Mouse (Mus musculus): ENCODE data around the gene Rap1gap.

The Rap1gap gene

DNA sequence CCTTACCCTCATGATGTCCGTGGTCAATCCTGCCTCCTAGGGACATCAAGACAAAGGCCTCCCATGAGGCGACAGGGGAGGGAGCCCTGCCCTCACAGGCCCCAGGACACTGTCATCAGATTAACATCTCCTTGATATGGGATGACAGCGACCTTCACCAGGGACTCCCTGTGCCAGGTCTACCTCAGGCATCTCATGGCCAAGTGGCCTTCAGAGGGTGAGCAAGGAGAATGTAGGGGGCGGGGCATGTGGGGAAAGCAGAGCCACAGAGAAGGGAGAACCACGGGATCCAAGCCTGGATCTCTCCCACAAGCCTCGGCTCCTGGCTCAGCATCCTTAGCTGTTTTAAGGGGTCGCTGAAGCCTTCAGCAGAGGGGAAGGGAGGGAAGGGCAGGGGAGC, 79.3 kb downstream of the Rap1gap start:
- in situ Hi-C loops (cut with MboI, MseI) = no loop called here

- in situ Hi-C loops (cut with MboI, MseI) = no loop called here
These were observed 80.0 kb downstream of the Rap1gap start for GRCm38 (mm10) chr4:137744433-137744918.

DNA sequence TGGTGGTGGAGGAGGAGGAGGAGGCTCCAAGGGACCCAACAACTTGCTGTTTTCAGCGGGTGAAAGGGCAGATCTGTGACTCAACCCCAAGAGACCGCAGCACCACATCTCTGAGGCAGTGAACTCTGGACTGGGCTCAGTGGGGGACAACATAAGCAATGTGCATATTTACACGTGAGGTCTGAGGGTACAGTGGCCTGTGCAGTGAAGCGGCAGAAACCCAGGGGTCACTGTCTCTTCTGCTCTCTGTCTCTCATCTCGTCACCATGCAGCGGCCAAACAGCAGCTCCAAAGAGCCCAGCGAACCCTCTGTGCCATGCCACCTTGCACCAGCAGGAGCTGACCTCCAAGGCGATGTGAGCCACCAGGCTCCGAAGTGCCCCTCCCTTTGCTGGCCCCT, 82.6 kb downstream of the Rap1gap start:
- in situ Hi-C loops (cut with MboI, MseI) = no loop called here

DNA sequence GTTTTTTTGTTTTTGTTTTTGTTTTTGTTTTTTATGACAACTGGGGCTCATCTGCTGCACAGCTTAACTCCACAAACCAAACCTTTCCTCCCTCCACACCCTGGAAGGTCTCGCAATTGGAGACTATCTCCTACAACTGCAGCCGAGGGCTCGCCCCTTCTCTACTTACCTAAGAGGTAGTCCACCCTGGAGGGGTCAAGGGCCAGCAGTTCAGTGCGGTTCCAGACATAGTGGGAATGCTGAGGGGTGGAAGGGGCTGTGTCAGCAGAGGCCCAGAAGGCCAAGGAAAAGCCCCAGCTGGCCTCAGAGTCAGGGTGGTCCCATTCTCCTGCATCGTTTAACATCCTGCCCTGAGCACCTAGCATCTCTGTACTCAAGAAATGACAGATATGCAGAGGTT, 83.1 kb downstream of the Rap1gap start:
- in situ Hi-C loops (cut with MboI, MseI) = no loop called here

- in situ Hi-C loops (cut with MboI, MseI) = no loop called here
These were observed 84.2 kb downstream of the Rap1gap start for GRCm38 (mm10) chr4:137748726-137749125.

DNA sequence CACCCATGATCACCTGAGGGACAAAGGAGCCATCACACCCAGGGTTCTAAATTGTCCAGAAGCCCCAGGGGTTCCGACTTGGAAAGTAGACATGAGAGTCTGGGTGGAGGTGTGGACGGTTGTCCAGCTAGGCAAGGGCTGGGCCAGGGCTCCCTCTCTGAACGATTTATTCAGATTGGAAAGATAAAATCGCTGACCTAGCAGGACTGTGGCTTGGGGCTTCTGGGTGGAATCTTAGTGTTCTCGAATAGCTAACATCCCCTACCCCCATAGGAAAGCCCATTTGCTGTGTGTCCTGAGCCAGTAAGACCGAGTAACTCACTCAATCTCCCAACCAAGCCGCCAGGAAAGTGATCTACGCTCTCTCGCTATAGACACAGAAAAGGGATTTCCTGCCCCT, 85.2 kb downstream of the Rap1gap start:
- in situ Hi-C loops (cut with MboI, MseI) = no loop called here

- in situ Hi-C loops (cut with MboI, MseI) = no loop called here
These were observed 85.6 kb downstream of the Rap1gap start for GRCm38 (mm10) chr4:137750121-137750520.

DNA sequence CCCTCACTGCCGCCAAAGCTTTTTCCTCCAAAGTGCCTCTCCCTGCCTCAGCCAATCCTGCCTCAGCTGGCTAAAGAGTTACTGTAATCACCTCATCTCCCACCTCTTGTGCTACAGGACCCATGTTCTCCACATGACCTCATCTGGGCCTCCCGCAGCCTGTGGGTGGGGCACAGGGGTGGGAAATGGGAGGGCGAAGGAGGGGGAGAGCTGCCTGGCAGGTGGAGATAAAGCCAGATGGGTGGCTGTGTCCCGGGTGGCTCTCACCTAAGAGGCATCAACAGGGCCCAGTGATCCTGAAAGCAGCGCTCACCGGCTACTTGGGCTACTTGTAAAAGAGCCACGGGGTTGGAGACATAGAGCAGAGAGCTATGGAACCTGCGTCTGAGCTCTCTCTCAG, 86.8 kb downstream of the Rap1gap start:
- in situ Hi-C loops (cut with MboI, MseI) = no loop called here

DNA sequence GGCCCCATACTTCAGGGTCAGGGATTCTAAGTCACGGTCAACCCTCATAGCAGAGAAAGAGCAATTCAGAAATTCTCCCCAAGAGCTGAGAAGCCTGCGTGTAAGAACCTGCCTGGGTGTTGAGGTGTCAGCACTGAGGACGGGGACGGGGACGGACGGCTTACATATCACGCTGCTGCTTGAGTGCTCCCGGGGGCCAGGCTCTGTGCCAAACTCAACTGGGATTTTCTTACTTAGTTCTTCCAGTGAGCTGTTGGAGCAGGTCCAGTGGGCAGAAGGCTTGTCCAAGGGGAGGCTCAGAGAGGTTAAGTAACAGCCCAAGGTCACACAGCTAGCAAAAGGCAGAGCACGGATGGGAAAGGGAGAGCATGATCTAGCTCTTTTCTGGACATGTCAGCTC, 87.2 kb downstream of the Rap1gap start:
- in situ Hi-C loops (cut with MboI, MseI) = no loop called here

- in situ Hi-C loops (cut with MboI, MseI) = no loop called here
These were observed 87.9 kb downstream of the Rap1gap start for GRCm38 (mm10) chr4:137752471-137752870.

GRCm38 (mm10) chr4:137753199-137753598, 88.7 kb downstream of the Rap1gap start:
- in situ Hi-C loops (cut with MboI, MseI) = no loop called here

DNA sequence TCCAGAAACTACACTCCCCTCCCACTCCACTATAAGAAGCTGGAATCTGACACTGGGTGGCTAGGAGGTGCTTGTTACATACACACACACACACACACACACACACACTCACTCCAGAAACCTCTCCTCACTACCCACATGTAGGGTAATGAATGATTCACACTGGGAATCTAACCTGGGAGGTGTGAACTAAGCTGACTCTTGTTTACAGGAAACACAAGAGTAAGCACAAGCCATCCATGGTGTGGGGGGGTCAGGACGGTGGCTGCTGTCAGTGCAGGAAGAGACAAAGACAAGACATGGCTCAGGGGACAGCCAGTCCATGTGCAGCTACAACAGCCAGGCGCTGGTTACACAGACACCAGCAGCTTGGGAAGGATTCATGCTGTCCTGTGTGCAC, 89.9 kb downstream of the Rap1gap start:
- in situ Hi-C loops (cut with MboI, MseI) = no loop called here

GRCm38 (mm10) chr4:137762886-137763285, 98.4 kb downstream of the Rap1gap start:
- in situ Hi-C loops (cut with MboI, MseI) = no loop called here

DNA sequence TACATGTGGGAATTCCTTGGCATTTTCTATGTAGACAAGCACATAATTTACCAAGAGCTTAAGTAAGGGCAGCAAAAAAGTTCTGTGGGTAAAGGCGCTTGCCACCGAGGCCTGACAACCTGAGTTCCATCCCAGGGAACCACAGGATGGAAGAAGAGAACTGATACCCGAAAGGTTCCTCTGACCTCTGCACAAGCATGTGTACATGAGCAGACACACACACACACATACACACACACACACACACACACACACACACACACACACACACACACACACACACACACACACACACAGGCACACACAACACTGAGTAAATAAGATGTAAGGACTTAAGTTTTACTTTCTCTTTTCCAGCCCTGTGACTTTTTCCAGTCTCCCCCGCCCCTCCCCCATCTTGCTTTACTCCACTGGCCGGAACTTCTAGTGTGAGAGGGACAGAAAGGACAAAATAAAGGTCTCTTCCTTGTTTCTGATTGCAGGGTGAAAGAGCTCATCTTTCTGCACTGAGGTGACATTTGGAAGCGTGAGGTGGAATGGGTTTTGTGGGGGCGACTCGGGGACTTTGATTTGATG, 99.5 kb downstream of the Rap1gap start:
- in situ Hi-C loops (cut with MboI, MseI) = no loop called here

DNA sequence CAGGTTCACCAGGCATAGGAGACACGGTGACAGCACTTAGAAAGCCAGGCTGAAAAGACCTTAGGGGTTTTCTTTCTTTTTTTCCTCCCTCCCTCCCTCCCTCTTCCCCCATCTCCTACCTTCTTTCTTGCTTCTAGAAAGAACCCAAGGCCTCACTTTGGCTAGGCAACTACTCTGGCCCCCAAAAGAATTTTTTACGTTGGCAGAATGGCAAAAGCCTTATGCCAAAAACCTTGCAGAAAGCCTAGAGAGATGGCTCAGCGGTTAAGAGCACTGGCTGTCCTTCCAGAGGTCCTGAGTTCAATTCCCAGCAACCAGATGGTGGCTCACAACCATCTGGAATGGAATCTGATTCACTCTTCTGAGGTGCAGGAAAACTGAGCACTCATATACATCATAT, 100.1 kb downstream of the Rap1gap start:
- in situ Hi-C loops (cut with MboI, MseI) = no loop called here

DNA sequence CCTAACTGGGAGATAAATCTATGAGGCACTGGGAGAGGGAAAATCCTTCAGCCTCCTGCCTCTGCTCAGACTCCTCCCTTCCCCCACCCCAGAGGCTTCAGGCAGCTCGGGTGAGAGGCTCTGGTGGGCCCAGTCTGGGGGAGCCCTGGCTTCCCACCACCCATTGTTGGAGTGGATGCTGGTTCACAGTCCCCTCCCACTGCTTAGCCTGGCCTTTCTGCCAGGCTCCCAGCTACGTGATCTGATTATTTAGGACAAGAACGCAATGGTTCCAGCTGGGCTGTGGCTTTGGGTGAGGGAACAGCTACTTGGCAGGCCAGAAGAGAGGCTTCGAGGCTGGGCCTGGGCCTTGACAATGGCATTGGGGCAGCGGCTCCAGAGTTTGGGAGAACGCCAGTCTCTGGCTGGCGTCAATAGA, 101.0 kb downstream of the Rap1gap start:
- in situ Hi-C loops (cut with MboI, MseI) = no loop called here

DNA sequence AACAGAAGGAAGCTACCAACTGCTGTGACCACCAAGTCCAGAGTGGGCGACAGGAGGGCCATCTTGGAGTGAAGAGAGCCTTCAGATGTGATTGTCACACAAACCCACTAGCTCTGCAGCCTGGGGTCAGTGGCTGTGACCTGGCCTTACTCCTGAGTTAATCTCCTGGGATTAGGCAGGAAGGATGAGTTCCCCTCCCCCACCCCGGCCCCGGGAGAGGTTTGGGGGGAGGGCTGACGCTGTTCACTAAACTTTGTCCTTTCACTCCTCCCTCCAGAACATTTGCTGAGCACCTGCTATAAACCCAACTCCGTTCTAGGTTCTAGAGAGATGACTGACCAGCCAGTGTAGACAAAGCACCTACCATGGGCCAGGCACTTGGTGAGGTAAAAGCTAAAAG, 101.8 kb downstream of the Rap1gap start:
- in situ Hi-C loops (cut with MboI, MseI) = no loop called here

- in situ Hi-C loops (cut with MboI, MseI) = no loop called here
These were observed 103.9 kb downstream of the Rap1gap start for GRCm38 (mm10) chr4:137768381-137768780.

DNA sequence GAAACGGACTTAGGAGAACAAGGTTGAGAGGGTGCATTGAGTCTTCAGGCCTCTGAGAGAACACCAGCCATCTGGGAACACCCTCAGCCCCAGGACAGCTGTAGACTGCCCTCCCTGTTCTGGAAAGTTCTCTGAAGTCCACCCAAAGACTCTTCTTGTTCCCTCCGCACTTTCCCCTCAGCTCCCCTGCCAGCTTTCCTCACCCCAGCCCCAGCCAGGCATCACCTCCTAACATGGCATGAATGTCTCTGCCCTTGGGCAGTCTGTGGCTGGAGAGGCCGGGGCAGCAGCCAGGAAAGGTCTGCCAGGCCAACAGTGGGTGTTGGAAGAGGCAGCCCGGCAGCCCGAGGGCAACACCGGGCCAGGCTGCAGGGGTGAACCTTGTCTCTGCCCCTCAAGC, 104.3 kb downstream of the Rap1gap start:
- in situ Hi-C loops (cut with MboI, MseI) = no loop called here

GRCm38 (mm10) chr4:137769635-137770034, 105.1 kb downstream of the Rap1gap start:
- in situ Hi-C loops (cut with MboI, MseI) = no loop called here

GRCm38 (mm10) chr4:137770901-137771612, 106.5 kb downstream of the Rap1gap start:
- in situ Hi-C loops (cut with MboI, MseI) = no loop called here

- in situ Hi-C loops (cut with MboI, MseI) = no loop called here
These were observed 107.2 kb downstream of the Rap1gap start for GRCm38 (mm10) chr4:137771749-137772148.

DNA sequence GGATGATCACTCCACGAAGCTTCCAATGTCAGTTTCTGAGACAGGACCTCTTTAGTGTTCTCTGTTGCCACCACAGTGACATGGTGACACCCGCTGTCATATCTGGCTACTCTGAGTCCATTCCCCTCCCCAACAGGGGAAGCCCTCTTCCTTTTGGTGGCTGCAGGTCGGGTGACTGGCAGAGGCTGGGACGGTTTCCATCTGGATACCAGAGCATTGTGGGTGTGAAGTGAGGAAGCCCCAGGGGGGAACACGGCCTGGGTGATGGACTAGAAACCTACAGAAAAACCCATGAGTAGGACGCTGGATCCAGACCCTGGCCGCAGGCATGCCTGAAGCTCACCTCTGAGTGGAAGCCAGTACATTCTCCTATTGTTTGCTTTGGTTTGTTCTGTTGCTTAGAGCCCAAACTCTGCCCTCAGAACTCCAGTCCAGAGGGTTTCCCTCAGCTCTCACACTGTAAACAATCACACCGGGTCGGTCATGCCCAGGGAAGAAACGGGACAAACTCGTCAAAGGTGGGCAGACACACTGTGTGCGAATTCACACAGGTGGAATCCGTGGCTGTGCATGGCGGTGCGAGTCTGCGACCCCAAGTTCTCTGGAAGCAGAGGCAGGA, 108.0 kb downstream of the Rap1gap start:
- in situ Hi-C loops (cut with MboI, MseI) = no loop called here
